Mouse (Mus musculus): ENCODE results near the gene Btbd7. TPM values are rescaled to one million over a fixed set of nuclear protein-coding genes. Genes with fewer than 3 reads are reported as not detected.

Gene Btbd7
- polyA plus RNA-seq, 1 experiment from 2014 or later: 15.9 TPM

GRCm38 (mm10) chr12:102838271-102838670 is 40.0 kb downstream of the Btbd7 start:
- 97% methylated on average over 9 of the region's 9 CpGs for WGBS
- no peak for ATAC-seq
- no peaks in the 10 kb centered on the region for H3K9me3 ChIP-seq

GRCm38 (mm10) chr12:102832746-102833300 is 45.4 kb downstream of the Btbd7 start:
- Histone ChIP-seq H3K4me2 (replicated peaks) (no peak overlapping the region), H3K36me3 (no peaks in the 10 kb centered on the region), H3K4me3 (replicated peaks) (no peak overlapping the region), H3K27me3 (replicated peaks) (no peaks in the 10 kb centered on the region), H3K9ac (no peak overlapping the region), H3K4me1 (replicated peaks) (no peaks in the 10 kb centered on the region), H3K9me3 (no peaks in the 10 kb centered on the region), H3K27ac (no peak overlapping the region)
- 94% methylated on average over 1 of the region's 1 CpGs for WGBS
- ATAC-seq: no peak

More at GRCm38 (mm10) chr12:102838271-102838670, 40.0 kb downstream of the Btbd7 start:
- Histone ChIP-seq H3K4me3 (replicated peaks) (no peak overlapping the region), H3K4me2 (replicated peaks) (no peak overlapping the region), H3K9ac (no peak overlapping the region), H3K27me3 (replicated peaks) (no peaks in the 10 kb centered on the region), H3K4me1 (replicated peaks) (no peaks in the 10 kb centered on the region), H3K27ac (no peak overlapping the region), H3K36me3 (peaks cover 8% of the 10 kb centered on the region)

GRCm38 (mm10) chr12:102831888-102832287 is 46.4 kb downstream of the Btbd7 start:
- H3K4me2 ChIP-seq (replicated peaks): no peak overlapping the region
- no peak overlapping the region for H3K9ac ChIP-seq
- ATAC-seq: no peak
- no peaks in the 10 kb centered on the region for H3K9me3 ChIP-seq
- H3K27ac ChIP-seq: no peak overlapping the region
- H3K36me3 ChIP-seq: no peaks in the 10 kb centered on the region
- no peaks in the 10 kb centered on the region for H3K27me3 ChIP-seq (replicated peaks)
- H3K4me3 ChIP-seq (replicated peaks): no peak overlapping the region
- no peaks in the 10 kb centered on the region for H3K4me1 ChIP-seq (replicated peaks)
- WGBS: 86% methylated on average over 1 of the region's 1 CpGs

GRCm38 (mm10) chr12:102827119-102827518 is 51.2 kb downstream of the Btbd7 start:
- Histone ChIP-seq H3K9me3 (no peaks in the 10 kb centered on the region), H3K9ac (no peak overlapping the region), H3K4me3 (replicated peaks) (no peak overlapping the region), H3K4me2 (replicated peaks) (no peak overlapping the region), H3K4me1 (replicated peaks) (no peaks in the 10 kb centered on the region), H3K27ac (no peak overlapping the region), H3K36me3 (no peaks in the 10 kb centered on the region), H3K27me3 (replicated peaks) (no peaks in the 10 kb centered on the region)
- ATAC-seq: no peak
- 79% methylated on average over 1 of the region's 1 CpGs for WGBS

- Histone ChIP-seq H3K9ac (no peak overlapping the region), H3K4me1 (replicated peaks) (no peaks in the 10 kb centered on the region), H3K4me2 (replicated peaks) (no peak overlapping the region), H3K27me3 (replicated peaks) (no peaks in the 10 kb centered on the region), H3K4me3 (replicated peaks) (no peak overlapping the region), H3K36me3 (no peaks in the 10 kb centered on the region), H3K27ac (no peak overlapping the region), H3K9me3 (no peaks in the 10 kb centered on the region)
- 0 out of 2 replicates have a peak, but pooled peaks have one; percentile 63 for ATAC-seq
- WGBS: 82% methylated on average over 1 of the region's 1 CpGs
These were observed 51.9 kb downstream of the Btbd7 start for GRCm38 (mm10) chr12:102826399-102826798.

GRCm38 (mm10) chr12:102814858-102815257 is 63.4 kb downstream of the Btbd7 start:
- Histone ChIP-seq H3K4me3 (replicated peaks) (no peak overlapping the region), H3K27me3 (replicated peaks) (no peaks in the 10 kb centered on the region), H3K27ac (no peak overlapping the region), H3K4me1 (replicated peaks) (no peaks in the 10 kb centered on the region), H3K9me3 (no peaks in the 10 kb centered on the region), H3K36me3 (no peaks in the 10 kb centered on the region; the same call in 1 of the 2 replicates), H3K4me2 (replicated peaks) (no peak overlapping the region), H3K9ac (no peak overlapping the region)
- WGBS: 91% methylated on average over 1 of the region's 1 CpGs
- ATAC-seq: no peak

- Histone ChIP-seq H3K4me1 (replicated peaks) (no peaks in the 10 kb centered on the region), H3K4me2 (replicated peaks) (no peak overlapping the region), H3K9ac (no peak overlapping the region), H3K36me3 (no peaks in the 10 kb centered on the region), H3K27ac (no peak overlapping the region), H3K9me3 (no peaks in the 10 kb centered on the region), H3K27me3 (replicated peaks) (no peaks in the 10 kb centered on the region), H3K4me3 (replicated peaks) (no peak overlapping the region)
- 94% methylated on average over 2 of the region's 2 CpGs for WGBS
- ATAC-seq: no peak
These were observed 78.7 kb downstream of the Btbd7 start for GRCm38 (mm10) chr12:102799528-102799927.

- no peak overlapping the region for H3K27ac ChIP-seq
- WGBS: 75% methylated on average over 7 of the region's 7 CpGs
- H3K4me2 ChIP-seq (replicated peaks): no peak overlapping the region
- peaks cover 31% of the 10 kb centered on the region for H3K36me3 ChIP-seq
- H3K9ac ChIP-seq: no peak overlapping the region
- ATAC-seq: no peak
- H3K27me3 ChIP-seq (replicated peaks): no peaks in the 10 kb centered on the region
- no peaks in the 10 kb centered on the region for H3K4me1 ChIP-seq (replicated peaks)
- H3K9me3 ChIP-seq: no peaks in the 10 kb centered on the region
- no peak overlapping the region for H3K4me3 ChIP-seq (replicated peaks)
These were observed 90.3 kb downstream of the Btbd7 start for GRCm38 (mm10) chr12:102787927-102788326.

GRCm38 (mm10) chr12:102785593-102785985 is 92.7 kb downstream of the Btbd7 start:
- WGBS: 82% methylated on average over 5 of the region's 5 CpGs
- no peak for ATAC-seq
- H3K27me3 ChIP-seq (replicated peaks): no peaks in the 10 kb centered on the region
- H3K27ac ChIP-seq: no peak overlapping the region
- no peaks in the 10 kb centered on the region for H3K9me3 ChIP-seq
- no peaks in the 10 kb centered on the region for H3K4me1 ChIP-seq (replicated peaks)
- H3K36me3 ChIP-seq: peaks cover 24% of the 10 kb centered on the region
- no peak overlapping the region for H3K4me2 ChIP-seq (replicated peaks)
- no peak overlapping the region for H3K9ac ChIP-seq
- no peak overlapping the region for H3K4me3 ChIP-seq (replicated peaks)

GRCm38 (mm10) chr12:102784899-102785592 is 93.2 kb downstream of the Btbd7 start:
- ATAC-seq: no peak
- H3K36me3 ChIP-seq: peaks cover 19% of the 10 kb centered on the region
- H3K27ac ChIP-seq: no peak overlapping the region
- H3K9ac ChIP-seq: no peak overlapping the region
- no peaks in the 10 kb centered on the region for H3K4me1 ChIP-seq (replicated peaks)
- H3K4me2 ChIP-seq (replicated peaks): no peak overlapping the region
- H3K9me3 ChIP-seq: no peaks in the 10 kb centered on the region
- WGBS: 81% methylated on average over 19 of the region's 19 CpGs
- H3K4me3 ChIP-seq (replicated peaks): no peak overlapping the region
- no peaks in the 10 kb centered on the region for H3K27me3 ChIP-seq (replicated peaks)

GRCm38 (mm10) chr12:102782841-102783240 is 95.4 kb downstream of the Btbd7 start:
- no peaks in the 10 kb centered on the region for H3K9me3 ChIP-seq
- WGBS: 95% methylated on average over 5 of the region's 5 CpGs
- H3K36me3 ChIP-seq: peaks cover 13% of the 10 kb centered on the region
- H3K27ac ChIP-seq: no peak overlapping the region
- no peaks in the 10 kb centered on the region for H3K27me3 ChIP-seq (replicated peaks)
- H3K4me1 ChIP-seq (replicated peaks): no peaks in the 10 kb centered on the region
- H3K9ac ChIP-seq: no peak overlapping the region
- no peak overlapping the region for H3K4me3 ChIP-seq (replicated peaks)
- H3K4me2 ChIP-seq (replicated peaks): no peak overlapping the region
- ATAC-seq: no peak

GRCm38 (mm10) chr12:102779452-102779851 is 98.8 kb downstream of the Btbd7 start:
- H3K27me3 ChIP-seq (replicated peaks): no peaks in the 10 kb centered on the region
- H3K27ac ChIP-seq: no peak overlapping the region
- peak; percentile 51; the same call in 1 of the 2 replicates for ATAC-seq
- no peaks in the 10 kb centered on the region for H3K9me3 ChIP-seq
- H3K4me1 ChIP-seq (replicated peaks): no peaks in the 10 kb centered on the region
- peaks cover 11% of the 10 kb centered on the region; the same call in 1 of the 2 replicates for H3K36me3 ChIP-seq
- WGBS: 43% methylated on average over 3 of the region's 3 CpGs
- H3K4me3 ChIP-seq (replicated peaks): no peak overlapping the region
- H3K9ac ChIP-seq: no peak overlapping the region
- H3K4me2 ChIP-seq (replicated peaks): no peak overlapping the region

- Histone ChIP-seq H3K9me3 (no peaks in the 10 kb centered on the region), H3K4me2 (replicated peaks) (no peak overlapping the region), H3K9ac (no peak overlapping the region), H3K4me3 (replicated peaks) (no peak overlapping the region), H3K27me3 (replicated peaks) (no peaks in the 10 kb centered on the region), H3K36me3 (peaks cover 11% of the 10 kb centered on the region; the same call in 1 of the 2 replicates), H3K27ac (no peak overlapping the region), H3K4me1 (replicated peaks) (no peaks in the 10 kb centered on the region)
- 82% methylated on average over 5 of the region's 5 CpGs for WGBS
- ATAC-seq: no peak
These were observed 100.1 kb downstream of the Btbd7 start for GRCm38 (mm10) chr12:102778151-102778550.

All from intestine, embryonic 15.5 days (tissue).